Mouse (Mus musculus) cerebellum, adult 18-20 months (tissue): Measurements from ENCODE around the gene Mysm1.
A peak's percentile ranks its signal among the peaks of the same experiment; 100 is the strongest.

Source experiments
- DNase-seq, 2 experiments: peaks; one replicate each; pipeline ENCODE4 v3.0.0; 2021

The Mysm1 gene

DNA sequence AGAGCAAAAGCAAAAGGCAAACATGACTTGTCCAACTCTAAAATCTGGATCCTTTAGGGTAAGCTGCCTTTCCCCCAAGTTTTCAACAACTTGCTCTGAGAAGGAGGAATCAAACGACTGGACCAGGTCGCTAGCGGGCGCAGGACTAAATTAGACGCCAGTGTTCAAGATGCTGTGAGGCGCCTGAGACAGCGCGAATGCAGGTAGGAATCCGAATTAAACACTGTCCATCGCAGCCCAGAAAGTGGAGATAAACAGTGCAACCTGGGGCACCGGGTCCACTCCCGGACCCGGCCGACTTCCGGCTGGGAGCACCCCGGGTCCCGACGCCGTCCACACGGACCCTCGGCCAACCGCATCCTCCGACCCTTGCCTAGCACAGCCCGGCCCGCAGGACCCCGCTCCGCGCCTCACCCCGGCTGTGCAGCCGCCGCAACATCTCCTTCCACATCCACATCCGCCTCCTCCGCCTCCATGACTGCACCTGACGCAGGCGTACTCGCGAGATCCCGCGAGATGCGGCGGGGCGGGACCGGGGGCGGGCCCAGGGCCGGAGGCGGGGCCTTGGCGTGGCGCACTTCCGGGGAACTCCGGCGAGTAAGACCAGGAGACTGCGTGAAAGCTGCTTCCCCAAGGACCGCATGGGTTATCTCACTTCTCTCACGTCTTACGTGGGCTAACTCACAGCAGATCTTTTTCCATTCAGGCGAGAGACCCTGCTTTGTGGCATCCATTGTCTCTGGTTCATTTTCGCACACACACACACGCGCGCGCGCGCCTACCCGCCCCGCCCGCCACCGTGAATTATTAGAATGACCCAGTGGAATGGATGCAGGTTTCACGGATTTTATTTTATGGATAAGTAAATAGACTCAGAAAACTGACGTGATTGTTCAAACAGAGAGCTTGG lies at the start of gene Mysm1:
TSS of gene Mysm1 (minus strand) at position 511 of the 910 bp plus-strand sequence.
- DNase-seq = peak; percentile 90 to 95

DNA sequence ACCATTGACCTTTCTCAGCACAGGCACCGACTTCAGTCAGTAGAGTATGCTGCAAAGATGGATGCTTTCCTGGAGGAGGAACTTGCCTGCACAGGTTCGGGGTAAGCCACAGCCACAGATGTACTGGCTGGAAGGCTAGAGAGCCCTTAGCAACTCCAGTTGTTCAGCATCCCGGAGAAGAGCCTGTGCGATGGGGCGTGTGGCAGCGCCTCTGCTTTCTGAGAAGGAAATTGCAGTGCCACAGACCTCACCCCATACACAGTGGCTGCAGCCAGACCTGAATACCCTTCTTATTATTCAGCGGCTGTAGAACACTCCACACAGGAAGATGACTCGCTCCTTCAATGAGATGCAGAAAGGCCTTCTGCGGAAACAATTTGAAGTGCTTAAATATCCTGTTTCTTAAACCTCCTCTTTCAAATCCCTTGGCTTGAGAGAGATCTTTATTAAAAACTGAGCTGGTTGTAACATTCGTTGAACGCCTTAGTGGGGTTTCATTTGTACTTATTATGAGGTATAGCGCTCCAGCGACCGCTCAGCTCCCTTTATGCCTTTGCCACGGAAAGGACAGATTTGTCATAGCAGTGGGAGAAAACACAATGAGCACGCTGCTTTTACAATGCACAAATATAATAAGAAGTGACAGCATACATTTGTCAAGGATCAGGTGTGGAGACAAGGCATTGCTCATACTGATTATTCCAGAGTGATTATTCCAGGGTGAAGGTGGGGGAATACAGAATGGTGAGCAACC lies 47.1 kb upstream of the Mysm1 start:
- no peak for DNase-seq

DNA sequence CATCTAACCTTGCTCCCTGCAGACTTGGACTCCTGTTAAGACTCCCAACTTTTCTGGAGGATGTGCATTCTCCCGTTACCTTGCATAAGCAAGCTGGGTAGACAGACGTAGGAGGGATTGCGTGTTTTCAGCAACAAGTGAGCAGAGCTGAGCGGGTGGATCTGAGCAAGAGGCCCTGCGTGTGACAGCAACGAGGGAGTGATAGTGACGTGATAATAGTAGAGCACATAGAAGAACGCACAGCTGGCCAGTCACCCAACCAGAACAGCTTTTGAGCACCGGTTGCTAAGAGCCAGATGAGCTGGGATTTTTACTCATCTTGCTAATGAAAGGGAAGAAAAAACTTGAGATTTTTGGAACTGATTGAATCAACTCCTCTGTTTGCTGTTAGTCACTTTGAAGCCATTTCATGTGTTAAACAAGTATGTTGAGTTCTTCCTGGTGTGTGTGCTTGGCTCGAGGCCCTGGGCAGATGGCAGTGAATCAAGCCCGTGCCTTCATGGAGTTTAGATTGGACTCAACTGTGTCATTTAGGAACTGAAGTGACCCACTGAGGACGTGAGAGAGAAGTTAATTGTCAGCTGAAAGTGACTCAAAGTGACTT lies 44.6 kb upstream of the Mysm1 start:
- no peak for DNase-seq

DNA sequence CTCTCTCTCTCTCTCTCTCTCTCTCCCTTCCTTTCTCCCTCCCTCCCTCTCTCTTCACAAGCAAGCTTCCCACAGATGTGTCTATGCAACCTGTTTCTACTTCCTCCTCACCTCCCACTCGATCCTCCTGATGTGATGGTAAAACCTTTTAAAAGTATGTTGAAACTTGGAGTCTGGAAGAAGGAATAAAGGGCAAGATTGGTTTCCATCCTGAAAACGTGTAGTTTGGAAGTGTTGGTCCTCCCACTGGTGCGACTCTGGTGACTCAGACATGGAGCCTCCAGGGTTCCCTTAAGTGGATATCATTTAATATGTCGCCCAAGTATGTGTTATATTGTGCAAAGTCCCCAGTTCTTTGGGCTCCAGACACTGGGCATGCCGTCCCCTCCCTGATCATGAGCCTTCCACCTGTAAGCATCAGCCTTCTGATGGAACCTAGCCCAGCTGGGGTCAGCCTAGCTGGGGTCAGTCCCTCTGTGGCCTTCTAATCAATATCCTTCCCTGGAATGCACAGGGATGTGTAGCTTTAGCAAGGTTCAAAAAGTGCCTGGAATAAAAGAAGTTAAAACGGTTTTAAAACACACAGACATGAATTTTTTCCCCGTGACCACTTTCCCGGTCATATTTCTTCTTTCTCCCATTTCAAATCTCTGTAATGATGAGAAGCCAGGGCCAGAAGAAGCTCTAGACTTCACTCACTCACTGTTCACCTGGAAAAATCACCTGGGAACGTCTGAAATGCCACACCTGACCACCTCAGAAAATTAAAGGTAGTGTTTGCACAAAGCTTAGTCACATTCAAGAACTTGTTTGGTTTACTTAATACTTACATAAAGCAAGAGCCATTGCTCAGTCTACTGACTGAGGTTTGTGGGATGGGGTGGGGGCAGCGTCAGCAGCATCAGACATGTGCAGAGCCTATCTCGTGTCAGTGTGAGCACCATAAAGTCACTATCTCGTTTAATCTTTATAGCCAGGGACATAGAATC lies 43.0 kb upstream of the Mysm1 start:
- no peak for DNase-seq

DNA sequence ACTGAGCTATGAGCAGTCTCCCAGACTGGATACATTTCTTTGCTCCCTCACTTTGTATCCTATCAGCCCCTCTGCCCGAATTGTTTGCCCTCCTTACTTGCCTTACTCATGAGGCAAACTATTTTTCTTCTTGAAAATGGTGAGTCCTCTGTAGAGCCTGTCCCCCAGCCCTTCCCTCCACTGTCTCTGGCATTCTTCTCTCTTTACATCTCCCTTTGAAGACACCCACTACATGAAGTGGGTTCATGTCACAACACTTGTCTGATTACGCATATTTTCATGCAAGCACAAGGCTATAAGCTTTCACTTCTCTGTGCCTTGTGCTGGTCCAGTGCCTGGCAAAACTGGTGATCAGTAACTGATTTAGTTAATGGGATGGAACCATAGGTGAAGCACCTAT lies 41.3 kb upstream of the Mysm1 start:
- no peak for DNase-seq

DNA sequence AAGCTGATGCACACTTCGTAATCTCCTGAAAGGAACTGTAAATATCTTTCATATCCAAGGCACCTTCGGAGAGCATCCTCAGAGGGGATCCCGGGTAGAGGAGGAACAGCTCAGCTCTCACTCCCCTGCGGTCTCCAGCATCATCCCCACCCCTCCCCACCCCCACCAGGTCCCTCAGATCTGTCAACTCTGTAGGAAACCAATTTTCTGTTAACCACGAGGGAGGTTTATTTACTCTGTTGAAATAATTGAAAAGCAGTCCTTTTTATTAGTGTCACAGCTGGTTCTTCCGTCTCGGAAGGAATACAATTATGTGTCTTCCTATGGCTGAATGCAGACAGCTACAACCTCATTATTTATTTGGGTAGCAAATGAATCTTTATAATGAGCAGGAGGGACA lies 39.3 kb upstream of the Mysm1 start:
- no peak for DNase-seq

DNA sequence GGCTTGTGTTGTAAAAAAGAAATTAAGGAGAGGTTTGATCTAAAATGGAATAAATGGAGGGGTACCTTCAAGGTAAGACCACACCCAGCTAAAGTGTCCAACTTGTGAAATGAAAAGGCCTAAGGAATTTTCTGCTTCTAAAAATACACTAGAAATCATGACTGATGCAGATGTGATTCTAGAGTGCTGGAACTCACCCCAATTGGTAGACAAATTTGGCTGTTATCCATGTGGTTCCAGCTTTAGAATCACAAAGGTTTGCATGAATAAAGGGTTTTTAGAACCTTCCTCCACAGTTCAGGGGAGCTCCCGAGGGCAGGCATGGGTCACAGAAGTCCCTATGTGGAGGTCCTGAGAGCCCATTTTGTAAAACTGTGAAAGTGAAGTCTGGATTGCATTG lies 33.8 kb upstream of the Mysm1 start:
- no peak for DNase-seq

DNA sequence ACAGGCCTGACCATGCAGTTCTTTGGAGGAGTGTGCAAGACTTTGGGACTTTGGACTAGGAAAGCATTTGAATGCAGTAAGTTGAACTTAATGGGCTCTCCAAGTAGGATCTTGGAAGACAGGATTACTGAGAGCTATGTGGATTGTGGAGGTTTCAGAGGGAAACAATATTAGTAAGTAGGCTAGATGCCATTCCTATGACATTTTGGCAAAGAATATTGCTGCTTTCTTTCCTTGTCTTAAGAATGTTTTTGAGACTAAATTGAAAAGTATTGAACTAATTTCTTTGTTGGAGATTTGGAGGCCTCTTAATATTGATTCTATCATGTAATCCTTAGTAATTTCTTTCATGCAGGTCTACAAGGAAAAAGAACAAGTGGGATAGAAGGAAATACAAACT lies 33.4 kb upstream of the Mysm1 start:
- no peak for DNase-seq

DNA sequence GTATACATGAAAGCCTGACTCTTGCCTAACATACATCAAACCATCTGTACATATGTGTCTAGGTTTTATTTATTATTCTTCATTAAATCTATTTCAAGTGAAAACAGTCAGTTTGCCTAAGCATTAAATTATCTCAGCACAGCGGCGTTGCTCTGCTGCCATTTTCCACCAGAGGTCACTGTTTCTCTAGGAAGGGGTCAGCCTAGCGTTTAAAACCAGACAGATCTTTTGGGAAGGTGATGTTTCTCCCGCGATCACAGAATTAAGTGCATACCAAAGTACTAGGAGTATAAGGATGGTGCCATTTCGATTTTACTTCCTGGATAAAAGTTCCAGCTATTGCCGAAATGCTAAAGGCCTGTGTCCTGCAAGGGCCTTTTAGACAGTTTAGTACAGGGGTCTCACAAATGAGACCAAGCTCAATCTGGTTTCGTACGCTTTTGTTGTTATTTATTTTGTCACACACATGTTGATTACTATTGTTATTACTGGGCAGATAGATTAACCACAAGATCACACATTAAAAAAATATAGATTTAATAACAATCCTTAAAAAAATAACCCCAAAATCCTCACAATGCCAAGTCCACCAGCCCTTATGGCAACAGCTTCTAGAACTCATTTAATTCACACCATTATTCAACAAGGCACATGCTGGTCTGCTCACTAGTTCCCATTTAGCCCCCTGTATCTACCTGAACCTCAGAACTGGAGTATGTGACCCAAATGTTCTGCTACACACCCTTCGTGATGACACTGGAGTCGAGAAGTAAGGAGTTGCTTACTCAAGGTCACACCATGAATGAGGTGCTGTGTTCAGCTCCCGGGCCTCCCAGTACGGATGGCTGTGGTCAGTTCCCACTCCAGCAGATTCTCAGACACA lies 29.5 kb upstream of the Mysm1 start:
- DNase-seq = peak; percentile 66 to 76

DNA sequence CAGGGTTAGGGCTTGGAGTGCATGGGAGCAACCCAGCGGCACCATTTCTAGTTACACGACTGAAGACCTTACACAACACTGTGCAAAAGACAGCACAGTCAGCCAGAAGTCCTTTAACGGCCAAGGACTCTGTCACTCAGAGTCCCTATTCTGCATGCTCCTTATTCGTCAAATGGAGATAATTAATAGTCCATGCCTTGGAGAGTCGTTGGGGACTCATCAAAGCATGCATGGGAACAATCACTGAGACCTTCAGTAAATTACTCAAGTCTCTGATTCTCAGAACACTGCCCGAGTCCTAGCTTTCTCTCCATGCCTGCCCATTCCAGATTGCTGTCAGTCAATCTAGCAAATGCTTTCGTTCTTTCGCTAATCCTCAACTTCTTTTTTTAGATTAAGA lies 28.9 kb upstream of the Mysm1 start:
- DNase-seq = no peak

DNA sequence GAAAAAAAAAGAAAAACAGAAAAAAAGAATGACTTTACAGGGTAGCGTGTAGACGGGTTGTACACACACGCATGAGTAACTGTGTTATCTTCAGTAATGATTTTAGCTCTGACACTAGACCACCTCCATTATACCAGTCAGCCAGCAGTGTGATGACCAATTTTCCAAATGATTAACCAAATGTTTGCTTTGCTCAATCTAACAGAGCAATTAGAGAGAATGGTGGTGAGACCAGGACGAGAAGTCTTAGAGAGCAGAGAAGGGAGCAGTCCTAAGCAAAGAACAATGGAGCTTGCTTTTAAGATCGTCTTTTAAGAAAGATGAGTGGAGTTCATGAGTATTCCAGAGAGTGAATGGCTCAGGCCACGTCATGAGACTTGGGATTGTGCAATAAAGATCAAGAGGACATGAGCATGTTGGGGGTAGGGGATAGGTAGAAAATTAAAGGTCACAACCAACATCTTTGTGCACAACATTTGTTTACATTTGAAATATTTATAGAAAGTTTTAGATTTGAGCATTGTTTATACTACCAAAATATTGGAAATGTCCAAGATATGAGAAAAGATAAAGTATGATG lies 26.4 kb upstream of the Mysm1 start:
- no peak for DNase-seq

DNA sequence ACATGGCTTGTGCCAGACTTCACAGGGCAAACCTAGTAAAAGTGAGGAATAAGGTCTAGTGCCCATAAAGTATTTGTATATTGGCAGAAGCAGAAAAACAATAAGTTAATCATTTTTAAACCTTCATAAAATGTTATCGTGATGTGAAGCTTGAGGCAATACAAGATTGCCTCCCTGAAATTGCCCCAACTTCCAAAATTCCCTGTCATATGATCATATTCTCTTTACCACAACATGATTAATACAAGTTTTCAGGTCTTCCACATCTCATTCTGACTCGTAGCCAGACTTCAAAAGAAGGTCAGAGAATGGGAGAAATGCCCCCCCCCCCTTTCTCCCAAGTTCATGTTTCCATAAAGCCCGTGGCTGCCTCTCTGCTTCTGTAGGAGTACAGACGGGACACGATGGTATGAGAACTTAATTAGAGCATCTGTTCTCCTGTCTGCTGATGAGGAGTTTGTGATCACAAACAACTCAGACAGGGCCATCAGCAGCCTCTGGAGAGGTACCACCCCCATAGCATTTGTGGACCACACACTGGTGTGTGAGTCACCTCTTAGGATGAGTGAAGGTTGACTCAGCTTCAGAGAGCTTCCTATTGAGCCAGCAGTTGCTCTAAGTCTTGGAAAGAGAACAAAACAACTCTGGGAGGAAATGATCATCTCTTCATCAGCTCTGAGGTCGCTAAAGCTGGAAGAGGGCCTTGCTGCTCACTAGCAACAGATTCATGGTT lies 22.3 kb upstream of the Mysm1 start:
- no peak for DNase-seq

DNA sequence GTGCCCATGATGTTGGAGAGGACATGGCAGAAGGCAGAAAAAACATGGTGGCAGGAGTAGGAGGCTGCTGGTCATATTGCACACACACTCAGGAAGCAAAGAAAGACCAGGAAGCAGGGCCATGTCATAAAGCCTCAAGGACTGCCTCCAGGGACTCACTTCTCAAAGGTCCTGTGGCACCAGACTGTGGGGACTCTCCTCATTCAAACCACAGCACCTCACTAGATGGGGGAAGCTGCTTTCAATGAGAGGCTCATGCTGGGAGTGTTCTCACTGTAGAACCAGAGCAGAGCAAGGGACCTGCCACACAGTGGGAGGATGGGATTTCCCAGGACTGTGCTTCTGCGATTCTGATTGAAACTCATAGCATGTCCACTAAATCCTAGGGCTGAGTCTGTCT lies 21.2 kb upstream of the Mysm1 start:
- DNase-seq = no peak

DNA sequence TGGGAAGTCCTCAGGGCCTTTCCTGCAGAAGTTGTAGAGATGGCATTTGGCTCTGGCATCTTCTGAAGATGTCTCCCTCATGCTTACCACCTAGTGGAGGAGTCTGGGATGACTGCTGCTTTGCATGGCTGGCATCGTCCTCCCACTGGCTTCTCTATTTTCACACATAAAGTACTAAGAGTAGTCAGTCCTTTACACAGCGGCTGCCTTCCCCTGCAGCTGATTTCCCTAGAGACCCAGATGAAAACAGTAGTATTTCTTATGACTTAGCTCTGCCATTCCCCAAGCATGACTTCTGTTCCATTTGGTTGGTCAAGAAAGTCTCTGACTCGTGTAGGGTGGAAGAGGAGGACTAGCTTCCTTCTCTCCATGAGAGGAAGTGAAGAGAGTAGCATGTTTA lies 20.3 kb upstream of the Mysm1 start:
- DNase-seq = no peak

DNA sequence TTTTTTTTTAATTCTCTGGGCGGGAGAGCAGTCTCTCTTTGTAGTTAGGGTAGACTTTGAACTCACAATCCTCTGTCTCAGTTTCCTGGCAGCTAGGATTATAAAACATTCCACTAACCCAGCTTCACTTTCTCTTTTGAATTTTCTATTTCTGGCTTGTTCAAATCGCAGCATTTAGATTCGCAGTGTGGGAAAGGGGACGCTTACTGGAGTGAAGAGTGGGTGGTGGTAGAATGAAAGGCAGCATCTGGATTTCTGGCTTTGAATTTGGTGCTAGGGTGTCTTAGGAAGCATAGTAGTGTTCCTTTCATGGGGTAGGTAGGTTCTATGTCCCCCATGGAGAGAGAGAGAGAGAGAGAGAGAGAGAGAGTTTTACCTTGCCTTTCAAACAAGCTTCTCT lies 17.0 kb upstream of the Mysm1 start:
- DNase-seq = no peak

DNA sequence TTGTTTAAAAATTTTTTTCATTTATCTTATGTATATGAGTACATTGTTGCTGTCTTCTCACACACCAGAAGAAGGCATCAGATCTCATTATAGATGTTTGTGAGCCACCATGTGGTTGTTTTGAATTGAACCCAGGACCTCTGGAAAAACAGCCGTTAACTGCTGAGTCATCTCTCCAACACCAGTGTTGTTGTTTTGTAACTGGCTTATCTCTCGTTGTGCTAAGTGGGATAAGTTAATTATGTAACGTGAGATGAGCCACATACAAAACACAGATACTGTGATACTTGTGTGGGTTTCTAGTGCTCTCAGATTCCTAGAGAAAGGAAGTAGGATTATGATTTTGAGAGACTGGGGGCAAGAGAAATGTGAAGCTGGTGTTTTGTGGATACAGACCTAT lies 11.3 kb upstream of the Mysm1 start:
- DNase-seq = no peak

DNA sequence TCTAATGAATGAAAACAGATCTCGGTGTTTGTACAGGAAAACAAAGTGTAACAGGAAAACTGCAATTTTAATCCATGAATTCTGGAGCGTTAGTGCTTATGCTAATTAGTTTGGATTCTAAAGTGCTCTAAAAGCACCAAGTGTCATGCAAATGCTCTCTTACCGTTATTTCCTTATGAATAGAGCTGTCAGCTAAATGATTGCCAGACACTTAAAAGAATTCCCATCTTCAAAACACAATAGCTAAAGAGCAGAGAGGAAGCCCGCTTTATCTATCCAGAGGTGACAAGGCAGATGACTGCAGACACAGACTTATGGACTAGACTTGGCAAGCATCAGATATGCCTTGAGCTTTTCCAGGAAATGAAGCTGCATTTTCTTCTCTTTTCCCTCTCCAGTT lies 8.8 kb upstream of the Mysm1 start:
- no peak for DNase-seq

DNA sequence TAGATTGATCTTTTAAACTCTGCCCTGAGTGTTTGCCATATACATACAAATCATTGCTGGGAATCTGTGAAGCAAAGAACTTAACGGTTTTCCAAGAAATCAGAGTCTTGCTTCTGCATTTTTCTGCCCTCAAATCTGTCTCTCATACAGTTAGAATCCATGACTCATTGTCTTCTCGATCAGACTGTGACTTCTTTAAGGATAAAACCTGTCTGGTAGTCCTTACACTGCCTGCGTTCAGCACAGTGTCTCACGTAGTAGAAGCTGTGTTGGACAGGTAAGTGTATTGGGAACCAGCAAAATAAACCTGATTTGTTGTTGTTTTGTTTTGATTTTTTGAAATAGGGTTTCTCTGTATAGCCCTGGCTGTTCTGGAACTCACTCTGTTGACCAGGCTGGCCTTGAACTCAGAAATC lies 608 bp upstream of the Mysm1 start:
- peak in 1 of 2 experiments; percentile 13 for DNase-seq

DNA sequence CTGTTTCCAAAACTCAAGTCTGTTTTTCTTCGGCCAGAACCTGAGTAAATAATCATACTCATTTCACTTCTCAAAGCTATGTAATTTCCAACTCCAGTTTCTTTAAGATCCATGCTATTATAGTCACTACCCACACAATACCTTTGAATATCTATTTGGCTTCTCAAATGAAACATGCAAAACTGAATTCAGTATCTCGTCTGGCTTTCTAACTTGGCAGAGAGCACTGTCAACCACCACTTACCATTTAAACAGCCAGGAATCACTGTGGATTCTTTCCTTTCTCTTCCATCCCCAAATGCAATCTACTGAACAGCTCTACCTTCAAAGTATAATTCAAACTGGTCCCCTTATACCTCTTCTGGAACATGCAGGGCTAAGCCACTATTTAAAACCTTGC lies 5.6 kb downstream of the Mysm1 start:
- DNase-seq = no peak

DNA sequence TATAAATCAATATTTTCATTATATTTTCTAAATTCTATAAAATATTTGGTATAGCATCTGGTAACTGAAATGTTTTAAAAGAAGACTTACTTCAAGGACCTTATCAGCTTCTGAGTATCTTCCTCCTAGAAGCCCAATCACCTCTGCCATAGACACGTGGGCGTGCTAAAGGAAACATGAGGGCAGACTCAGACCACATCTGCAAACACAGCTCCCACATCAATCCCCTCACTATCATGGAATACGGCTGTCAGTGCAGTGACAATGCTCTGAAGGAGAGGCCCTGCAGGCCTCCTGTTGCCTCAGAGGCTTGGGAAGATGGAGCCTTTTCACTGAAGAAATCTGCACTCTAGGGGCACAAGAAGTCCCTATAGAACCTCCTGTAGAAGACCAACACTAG lies 26.1 kb downstream of the Mysm1 start:
- DNase-seq = no peak
